Mouse (Mus musculus): ENCODE measurements around the gene Stk39.

Stk39 gene

DNA sequence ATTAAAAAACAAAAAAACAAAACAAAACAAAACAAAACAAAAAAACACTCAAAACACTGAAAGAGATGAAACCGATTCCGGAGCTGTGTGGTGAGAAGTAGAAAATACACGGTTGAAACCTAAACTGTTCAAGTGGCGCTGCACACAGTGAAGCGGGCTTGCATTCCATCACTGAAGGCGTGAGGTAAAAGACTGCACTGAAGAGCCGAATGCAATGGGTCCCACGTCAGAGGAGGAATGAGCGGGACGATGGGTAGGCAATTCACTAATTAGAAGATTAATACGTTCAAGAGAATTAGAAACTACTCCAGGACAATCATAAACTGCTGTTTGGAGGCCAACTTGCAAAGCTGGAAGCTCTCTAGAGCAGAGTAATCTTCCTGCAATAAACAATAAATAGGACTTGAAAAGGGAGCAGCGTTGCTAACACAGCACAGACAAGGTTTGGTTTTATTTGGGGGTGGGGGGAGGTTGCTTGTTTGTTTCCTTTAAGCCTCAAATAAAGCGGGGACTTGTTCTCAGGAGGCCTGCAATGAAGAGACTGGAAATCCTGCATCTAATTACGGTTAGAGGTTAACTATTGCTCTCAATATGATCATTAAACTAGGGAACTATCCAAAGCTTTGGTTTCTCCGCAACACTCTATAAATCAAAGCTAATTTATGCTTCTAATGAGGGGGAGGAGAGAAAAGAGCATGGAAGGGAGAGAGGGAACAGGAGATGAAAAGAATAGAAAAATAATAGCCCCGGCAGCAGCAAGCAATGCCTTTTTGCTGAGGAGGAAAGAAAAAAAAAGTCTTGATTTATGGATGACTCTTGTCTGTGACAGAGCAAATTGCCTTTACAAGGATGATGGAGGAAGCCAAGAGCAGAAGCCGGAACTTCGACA, 67.5 kb downstream of the Stk39 start:
- in situ Hi-C loops (cut with MboI; ENCODE audit: low pct_unique_long_range_greater_than_20kb in 1 of 2, low sequenced_read_pairs in 2 of 2, unreplicated experiment in 1 of 2) = no loop called here

DNA sequence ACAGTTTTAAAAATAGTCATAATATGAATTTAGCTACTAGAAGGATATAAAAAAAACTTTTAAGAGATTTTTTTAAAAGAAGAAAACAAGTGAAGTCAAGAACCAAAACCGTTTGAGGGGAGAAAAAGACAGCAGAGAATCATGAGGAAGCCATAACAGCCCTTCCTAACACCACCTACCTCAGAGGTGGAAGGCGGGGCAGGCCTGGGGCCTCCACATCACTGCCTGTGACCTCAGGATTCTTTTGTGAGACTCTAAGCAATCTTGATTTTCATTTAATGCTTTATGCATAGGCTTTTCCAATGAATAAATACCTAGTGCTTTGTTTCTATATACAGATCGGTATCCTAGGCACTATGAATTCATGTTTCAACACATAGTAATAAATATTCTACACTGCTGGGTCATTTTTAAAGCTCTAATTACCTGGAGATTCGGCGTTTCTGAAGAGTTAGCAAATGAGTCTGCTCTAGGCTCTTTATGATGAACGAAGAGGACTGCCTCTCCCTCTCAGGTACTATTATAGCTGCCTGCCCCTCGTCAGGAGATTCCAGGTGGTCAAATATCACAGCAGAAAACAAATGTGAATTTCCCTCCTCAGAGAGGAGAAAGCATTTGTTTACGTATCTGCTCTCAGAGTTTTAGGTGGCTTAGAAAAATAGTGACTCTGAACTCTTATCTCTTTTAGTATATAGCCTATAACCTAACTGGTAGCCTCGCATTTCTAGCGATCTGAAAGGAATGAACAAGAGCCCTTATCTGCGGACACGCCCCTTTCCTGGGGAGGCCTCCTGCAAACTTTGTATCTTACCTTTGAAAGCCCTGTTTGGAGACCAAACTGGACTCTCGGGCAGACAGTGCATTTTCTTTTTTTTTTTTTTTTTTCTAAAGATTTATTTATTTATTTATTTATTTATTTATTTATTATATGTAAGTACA, 78.2 kb downstream of the Stk39 start:
- in situ Hi-C loops (cut with MboI; ENCODE audit: low pct_unique_long_range_greater_than_20kb in 1 of 2, low sequenced_read_pairs in 2 of 2, unreplicated experiment in 1 of 2) = no loop called here

DNA sequence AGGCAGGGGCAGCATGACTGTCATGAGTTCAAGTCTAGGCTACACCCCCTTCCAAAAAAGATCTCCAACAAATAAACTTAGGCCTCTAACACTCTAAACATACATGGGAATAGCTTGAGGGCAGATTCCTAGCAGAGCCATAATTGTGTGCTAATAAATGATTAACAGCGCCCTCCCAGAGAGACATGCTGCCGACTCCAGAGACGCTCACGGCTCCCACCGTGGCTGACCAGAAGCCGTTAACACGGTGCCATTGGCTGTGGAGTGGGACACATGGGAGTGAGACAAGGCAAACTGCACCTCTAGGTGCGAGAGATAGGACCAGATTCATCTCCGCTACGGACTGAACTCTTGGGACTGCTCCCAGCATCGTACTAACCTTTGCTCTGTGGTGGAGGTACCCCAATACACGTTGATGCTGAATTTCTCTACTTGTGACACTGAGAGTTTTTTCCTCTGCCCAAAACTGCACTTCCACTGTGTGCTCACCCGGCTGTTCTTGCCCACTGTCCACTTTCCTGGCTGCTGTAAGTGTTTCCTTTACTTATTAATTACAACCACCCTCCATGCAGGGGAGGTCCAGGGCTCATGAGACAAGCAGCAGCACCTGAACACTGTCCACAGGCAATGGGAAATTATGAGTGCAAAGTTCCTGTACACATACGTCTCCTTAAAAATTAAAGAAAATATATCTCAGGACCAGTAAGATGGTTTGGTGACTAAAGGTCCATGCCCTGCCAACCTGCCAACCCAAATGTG, 84.1 kb downstream of the Stk39 start:
- in situ Hi-C loops (cut with MboI; ENCODE audit: low pct_unique_long_range_greater_than_20kb in 1 of 2, low sequenced_read_pairs in 2 of 2, unreplicated experiment in 1 of 2) = no loop called here

DNA sequence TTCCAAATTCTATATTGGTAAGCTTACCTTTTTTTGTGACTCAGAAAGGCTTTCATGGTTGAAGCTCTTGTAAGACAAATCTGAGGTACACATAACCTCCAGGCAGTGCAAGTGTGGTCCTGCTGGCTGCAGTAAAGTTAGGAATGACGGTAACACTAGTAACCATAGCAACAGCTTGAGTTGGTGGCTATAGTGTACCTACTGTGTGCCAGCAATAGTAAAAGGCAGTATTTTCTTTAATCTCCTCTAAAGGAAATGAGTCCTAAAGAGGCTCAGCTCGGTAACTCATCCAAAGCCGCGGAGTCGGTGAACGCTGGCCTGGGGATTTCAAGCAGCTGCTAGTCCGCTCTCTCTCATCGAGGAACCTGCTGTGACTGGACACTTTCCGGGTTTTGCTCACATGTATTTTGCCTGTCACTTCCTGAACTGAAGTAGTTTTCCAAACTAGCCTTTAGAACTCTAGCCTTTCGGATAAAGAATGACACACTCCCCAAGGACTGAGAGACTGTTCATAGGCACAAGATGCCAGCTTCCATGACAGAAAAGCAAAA, 85.7 kb downstream of the Stk39 start:
- in situ Hi-C loops (cut with MboI; ENCODE audit: low pct_unique_long_range_greater_than_20kb in 1 of 2, low sequenced_read_pairs in 2 of 2, unreplicated experiment in 1 of 2) = no loop called here

DNA sequence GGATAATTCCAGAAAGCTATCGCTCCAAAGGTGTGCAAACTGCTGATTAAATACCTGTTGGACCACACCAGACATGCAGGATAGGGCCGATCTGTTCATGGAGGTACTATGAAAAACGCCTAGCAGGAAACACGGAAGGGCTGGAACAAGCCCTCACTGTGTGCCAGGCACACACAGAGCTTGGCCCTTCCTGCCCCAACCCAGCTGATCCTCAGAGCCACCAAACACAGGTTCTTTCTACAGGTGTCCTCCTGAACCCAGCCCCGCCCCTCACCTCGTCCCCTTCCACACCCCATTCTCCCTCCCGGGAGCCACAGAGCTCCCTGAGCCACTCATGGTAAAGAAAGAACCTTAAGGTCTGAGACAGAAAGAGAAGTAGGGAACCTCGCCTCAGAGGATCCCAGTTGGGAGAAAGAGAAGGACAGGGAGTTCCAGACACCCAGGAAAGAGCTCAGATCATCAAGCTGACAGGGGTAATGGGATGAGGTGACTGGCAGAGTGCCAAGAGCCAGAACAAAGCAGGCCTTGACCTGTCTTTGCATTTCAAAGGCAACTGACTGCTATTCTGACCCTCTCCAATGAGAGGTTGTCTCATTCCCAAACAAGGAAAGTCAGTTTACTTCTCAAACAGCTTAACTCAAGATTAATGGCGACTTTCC, 86.3 kb downstream of the Stk39 start:
- in situ Hi-C loops (cut with MboI; ENCODE audit: low pct_unique_long_range_greater_than_20kb in 1 of 2, low sequenced_read_pairs in 2 of 2, unreplicated experiment in 1 of 2) = no loop called here

DNA sequence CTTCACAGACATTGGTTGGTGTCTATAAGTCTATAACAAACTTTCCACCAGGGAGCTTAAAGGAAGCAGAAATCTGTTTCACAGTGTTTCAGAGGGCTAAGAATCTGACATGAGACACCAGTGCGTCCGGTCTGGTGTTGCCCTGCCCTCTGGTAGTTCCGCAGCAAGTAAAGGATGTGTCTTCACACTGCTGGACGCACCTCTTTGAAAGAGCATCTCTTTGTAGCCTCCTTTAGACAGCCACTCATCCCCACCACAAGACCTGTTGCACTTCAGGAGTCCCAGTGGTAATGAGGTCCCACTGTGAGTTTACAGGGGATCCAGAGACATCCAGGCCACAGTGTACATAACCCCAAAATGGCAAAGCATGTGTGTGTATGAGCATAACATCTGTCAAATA, 88.1 kb downstream of the Stk39 start:
- in situ Hi-C loops (cut with MboI; ENCODE audit: low pct_unique_long_range_greater_than_20kb in 1 of 2, low sequenced_read_pairs in 2 of 2, unreplicated experiment in 1 of 2) = no loop called here

DNA sequence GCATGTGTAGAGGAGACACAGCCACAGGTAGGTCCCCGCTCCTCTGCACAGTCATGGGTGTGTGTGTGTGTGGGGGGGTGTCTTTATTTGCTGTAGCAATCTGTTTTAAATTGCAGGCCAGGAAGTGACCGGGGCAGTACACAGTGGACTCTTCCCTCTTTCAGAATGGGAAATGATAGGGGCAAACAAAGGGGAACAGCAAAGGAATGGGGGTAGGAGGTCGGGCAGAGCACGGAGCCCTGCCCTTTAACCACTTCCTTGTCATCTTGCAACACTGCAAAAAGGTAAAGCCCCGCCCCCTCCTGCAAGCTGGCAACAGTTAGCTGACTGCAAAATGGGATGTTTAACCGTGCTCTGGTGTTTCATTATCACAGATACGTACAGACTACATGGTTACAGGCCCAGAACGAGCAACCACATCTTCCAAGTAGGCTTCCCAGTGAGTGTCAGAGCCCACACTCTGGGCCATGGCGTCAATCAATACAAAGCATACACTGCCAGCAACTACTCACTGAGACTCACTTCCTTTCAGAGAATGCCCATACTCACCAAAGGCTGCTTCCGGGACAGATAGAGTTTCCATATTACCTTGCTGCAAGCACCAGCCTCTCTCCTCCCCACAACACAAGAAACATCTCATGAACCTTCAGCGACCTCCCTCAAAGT, 89.5 kb downstream of the Stk39 start:
- in situ Hi-C loops (cut with MboI; ENCODE audit: low pct_unique_long_range_greater_than_20kb in 1 of 2, low sequenced_read_pairs in 2 of 2, unreplicated experiment in 1 of 2) = no loop called here

DNA sequence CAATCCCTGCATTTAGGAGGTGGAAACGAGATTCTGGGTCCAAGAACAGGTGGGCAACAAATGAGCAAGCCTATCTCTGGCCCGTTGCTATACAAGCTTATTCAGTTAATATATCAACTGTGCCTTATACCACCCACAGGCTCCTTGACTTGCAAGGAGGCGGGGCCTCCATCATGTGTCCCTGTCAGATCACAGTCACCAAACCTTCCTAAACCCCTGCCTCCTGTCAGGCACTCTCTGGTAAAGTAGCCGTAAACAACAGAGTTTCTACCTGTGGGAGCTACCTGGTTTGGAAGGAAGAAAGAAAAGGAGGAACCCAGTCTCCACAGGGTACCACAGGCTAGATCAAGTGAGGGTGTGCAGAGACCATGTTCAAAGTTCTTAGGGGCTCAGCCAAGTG, 90.2 kb downstream of the Stk39 start:
- in situ Hi-C loops (cut with MboI; ENCODE audit: low pct_unique_long_range_greater_than_20kb in 1 of 2, low sequenced_read_pairs in 2 of 2, unreplicated experiment in 1 of 2) = no loop called here

DNA sequence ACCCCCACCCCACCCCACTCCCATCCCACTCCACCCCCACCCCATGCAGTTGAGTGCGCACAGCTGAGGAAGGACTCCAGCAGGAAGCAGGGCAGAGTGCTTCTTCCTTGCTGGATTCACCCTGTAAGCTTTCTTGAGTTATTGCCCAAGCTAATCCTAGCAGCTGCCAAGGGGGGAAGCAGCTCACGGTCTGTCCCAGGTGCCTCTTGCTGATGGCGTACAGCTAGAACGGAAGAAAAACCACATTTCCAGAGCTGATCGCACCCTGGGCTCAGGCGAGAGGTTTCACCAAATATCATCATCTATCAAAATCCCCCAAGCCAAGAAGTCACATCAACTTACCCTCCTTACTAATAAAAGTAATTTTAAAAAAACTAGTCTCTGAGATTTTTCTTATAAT, 90.9 kb downstream of the Stk39 start:
- in situ Hi-C loops (cut with MboI; ENCODE audit: low pct_unique_long_range_greater_than_20kb in 1 of 2, low sequenced_read_pairs in 2 of 2, unreplicated experiment in 1 of 2) = no loop called here

DNA sequence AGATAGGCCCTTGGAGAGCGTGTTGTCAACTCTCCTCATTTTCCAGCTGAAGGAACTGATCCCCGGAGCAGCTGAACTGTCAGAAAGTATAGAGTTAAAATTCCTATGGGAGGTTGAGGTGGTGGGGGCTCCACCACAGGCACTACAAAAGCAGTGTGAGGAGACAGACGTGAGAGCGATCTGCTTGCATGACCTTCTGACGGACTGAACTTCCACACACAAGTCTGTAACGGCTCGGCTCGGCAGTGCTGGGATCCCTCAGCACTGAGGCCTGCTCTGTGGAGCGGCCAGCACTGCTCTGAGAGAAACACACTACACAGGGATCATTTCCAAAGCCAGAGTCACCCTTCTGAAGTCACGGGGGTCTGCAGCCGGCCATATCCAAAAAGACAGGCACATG, 92.4 kb downstream of the Stk39 start:
- in situ Hi-C loops (cut with MboI; ENCODE audit: low pct_unique_long_range_greater_than_20kb in 1 of 2, low sequenced_read_pairs in 2 of 2, unreplicated experiment in 1 of 2) = no loop called here

DNA sequence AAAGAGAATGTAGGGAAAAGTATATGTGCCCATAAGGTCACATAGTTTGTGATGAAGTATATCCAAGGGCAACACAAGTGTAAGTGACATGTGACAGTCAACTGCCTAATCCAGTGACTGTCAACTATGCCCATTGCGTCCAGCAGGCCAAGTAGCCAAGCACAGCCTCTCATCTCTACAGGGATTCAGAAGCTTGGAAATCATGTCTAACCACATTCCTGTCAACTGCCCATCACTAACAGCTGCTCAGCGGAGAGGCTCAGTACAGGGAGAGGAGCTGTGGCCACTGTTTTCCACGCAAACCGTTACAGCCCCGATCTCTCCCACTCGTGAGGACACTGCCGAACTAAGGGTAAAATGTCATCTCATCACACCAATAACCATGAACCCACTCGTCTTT, 93.7 kb downstream of the Stk39 start:
- in situ Hi-C loops (cut with MboI; ENCODE audit: low pct_unique_long_range_greater_than_20kb in 1 of 2, low sequenced_read_pairs in 2 of 2, unreplicated experiment in 1 of 2) = no loop called here

DNA sequence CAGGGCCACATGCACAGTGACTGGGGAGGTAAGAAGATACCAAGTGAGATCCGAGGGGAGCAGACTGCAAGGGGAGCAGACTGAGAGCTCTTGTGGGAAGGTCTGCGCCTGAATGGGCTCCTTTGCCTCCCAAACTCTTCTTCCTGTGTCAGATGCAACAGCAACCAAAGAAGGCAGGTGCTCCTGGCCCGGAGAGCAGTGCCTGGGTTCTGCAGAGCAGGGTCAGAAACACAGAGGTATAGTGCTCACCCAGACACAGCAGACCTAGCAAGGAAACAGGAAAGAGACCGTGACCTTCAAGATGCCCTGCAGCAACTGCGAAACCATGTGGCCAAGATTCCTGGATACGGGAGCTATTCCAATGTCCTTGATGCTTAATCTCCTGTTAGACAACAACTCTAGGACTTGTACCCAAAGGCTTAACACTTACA, 94.8 kb downstream of the Stk39 start:
- in situ Hi-C loops (cut with MboI; ENCODE audit: low pct_unique_long_range_greater_than_20kb in 1 of 2, low sequenced_read_pairs in 2 of 2, unreplicated experiment in 1 of 2) = no loop called here

DNA sequence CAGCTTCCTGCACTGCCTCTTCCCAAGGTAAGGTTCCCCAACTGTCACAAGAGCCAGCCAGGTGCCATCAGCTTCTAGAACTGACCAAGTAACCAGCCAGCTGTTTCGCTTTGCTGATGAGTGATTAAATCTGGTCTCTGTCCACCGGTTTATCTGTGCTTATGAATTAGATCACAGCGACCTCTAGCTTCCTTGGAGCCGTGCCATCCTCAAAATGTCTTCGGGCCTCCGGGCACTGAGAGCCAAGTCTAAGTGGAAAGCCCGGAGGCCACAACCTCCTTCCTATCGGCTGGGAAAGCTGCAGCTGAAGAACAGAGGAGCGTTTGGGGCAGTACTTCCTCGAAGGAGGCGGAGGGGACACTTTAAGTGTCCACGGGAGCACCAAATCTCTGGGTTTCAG, 95.4 kb downstream of the Stk39 start:
- in situ Hi-C loops (cut with MboI; ENCODE audit: low pct_unique_long_range_greater_than_20kb in 1 of 2, low sequenced_read_pairs in 2 of 2, unreplicated experiment in 1 of 2) = no loop called here

DNA sequence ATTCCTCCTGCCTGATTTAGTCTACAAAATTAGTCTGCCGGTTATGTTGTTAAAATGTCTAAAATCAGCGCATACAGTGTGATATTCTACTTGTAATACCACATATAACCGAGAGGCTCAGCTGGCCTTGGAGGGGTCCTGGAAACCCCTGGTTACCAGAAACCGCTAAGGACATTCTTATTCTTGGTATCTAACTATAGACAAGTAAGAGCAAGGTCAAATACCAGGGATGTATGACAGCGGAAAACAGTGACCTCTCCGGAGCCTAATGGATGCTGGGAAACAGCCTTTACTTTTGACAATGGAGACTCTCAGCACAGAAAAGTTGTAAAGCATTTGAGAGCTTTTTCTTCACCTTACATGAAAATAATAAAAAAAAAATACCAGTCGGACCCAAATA, 97.9 kb downstream of the Stk39 start:
- in situ Hi-C loops (cut with MboI; ENCODE audit: low pct_unique_long_range_greater_than_20kb in 1 of 2, low sequenced_read_pairs in 2 of 2, unreplicated experiment in 1 of 2) = loop anchor here in 1 of 2 experiments (25.0 kb wide), 1 partner anchor 388 kb away; no protein-coding TSS in a partner anchor

DNA sequence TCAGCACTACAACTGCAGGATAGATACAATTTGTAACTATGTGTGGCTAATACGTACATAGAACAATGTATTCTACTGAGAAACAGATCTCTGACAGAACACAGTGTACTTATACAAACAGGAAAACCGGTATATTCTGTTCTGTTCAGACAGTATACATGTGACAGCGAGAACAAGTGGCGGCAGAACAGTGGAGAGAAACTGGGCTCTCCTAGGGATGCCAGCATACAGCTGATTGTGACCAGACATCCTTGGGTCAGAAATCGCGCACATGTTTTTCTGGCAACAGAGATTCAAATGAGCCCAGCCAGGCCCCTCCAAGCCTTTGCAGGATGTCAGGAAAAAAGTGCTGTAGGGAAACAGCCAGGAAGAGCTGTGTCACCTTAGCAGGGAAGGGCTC, 100.2 kb downstream of the Stk39 start:
- in situ Hi-C loops (cut with MboI; ENCODE audit: low pct_unique_long_range_greater_than_20kb in 1 of 2, low sequenced_read_pairs in 2 of 2, unreplicated experiment in 1 of 2) = loop anchor here in 1 of 2 experiments (25.0 kb wide), 1 partner anchor 390 kb away; no protein-coding TSS in a partner anchor

DNA sequence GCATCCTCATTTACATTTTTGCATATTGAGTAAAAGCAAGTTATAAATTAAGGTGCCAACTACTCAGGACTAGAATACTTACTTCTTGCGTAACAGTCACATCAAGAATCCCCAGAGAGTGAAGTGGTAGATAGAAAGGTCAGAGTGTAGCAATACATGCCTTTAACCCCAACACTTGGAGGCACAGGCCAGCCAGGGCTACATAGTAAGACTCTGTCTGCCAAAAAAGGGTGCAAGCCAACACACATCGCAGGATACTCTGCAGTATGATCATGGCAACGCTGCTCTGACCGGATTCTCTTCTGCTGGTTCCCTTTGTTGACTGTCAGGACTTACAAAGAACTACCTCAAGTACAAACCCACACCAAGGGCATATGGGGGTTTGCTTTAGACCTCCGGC, 101.7 kb downstream of the Stk39 start:
- in situ Hi-C loops (cut with MboI; ENCODE audit: low pct_unique_long_range_greater_than_20kb in 1 of 2, low sequenced_read_pairs in 2 of 2, unreplicated experiment in 1 of 2) = loop anchor here in 1 of 2 experiments (25.0 kb wide), 1 partner anchor 392 kb away; no protein-coding TSS in a partner anchor

DNA sequence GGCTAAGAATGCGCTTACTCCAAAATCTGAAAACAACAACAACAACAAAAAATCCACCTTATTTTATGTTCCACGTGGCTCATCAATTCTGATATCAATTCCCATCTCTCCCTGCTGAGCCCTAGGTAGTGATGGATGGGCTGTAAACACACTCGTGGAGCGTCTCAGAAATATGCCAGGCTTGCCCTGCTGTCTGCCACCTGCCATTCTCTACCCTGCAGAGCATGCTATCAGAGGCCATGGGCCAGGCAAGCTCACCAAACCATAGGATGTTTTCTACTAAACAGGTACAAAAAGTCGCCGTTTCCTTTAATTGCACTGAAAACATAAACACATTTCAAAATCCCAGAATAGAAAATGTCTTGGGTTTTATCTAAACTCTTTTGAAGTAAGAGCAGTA, 103.0 kb downstream of the Stk39 start:
- in situ Hi-C loops (cut with MboI; ENCODE audit: low pct_unique_long_range_greater_than_20kb in 1 of 2, low sequenced_read_pairs in 2 of 2, unreplicated experiment in 1 of 2) = loop anchor here in 1 of 2 experiments (25.0 kb wide), 1 partner anchor 393 kb away; no protein-coding TSS in a partner anchor
